Mouse (Mus musculus): ENCODE results near the gene Flt3.

Flt3 gene

GRCm38 (mm10) chr5:147399843-147400504 lies at the start of gene Flt3:
Gene Flt3, minus strand, starts transcription at chr5:147400489.
- peak; percentile 22 to 37 for DNase-seq (ENCODE audit: low spot score in 2 of 2)

- DNase-seq (ENCODE audit: low spot score in 2 of 2), result no peak
Measured at GRCm38 (mm10) chr5:147448933-147449332, 48.6 kb upstream of the Flt3 start.

GRCm38 (mm10) chr5:147448526-147448925 lies 48.2 kb upstream of the Flt3 start:
- no peak for DNase-seq (ENCODE audit: low spot score in 2 of 2)

- no peak for DNase-seq (ENCODE audit: low spot score in 2 of 2)
Measured at GRCm38 (mm10) chr5:147445252-147445651, 45.0 kb upstream of the Flt3 start.

- no peak for DNase-seq (ENCODE audit: low spot score in 2 of 2)
Measured at GRCm38 (mm10) chr5:147444757-147445156, 44.5 kb upstream of the Flt3 start.

GRCm38 (mm10) chr5:147444298-147444697 lies 44.0 kb upstream of the Flt3 start:
- DNase-seq (ENCODE audit: low spot score in 2 of 2), result no peak

GRCm38 (mm10) chr5:147442741-147443140 lies 42.5 kb upstream of the Flt3 start:
- DNase-seq (ENCODE audit: low spot score in 2 of 2), result no peak

- no peak for DNase-seq (ENCODE audit: low spot score in 2 of 2)
Measured at GRCm38 (mm10) chr5:147441979-147442378, 41.7 kb upstream of the Flt3 start.

GRCm38 (mm10) chr5:147440996-147441507 lies 40.8 kb upstream of the Flt3 start:
- DNase-seq (ENCODE audit: low spot score in 2 of 2), result no peak

GRCm38 (mm10) chr5:147436491-147436890 lies 36.2 kb upstream of the Flt3 start:
- DNase-seq (ENCODE audit: low spot score in 2 of 2), result no peak

- DNase-seq (ENCODE audit: low spot score in 2 of 2), result no peak
Measured at GRCm38 (mm10) chr5:147435751-147436150, 35.5 kb upstream of the Flt3 start.

GRCm38 (mm10) chr5:147435224-147435623 lies 34.9 kb upstream of the Flt3 start:
- no peak for DNase-seq (ENCODE audit: low spot score in 2 of 2)

- DNase-seq (ENCODE audit: low spot score in 2 of 2), result no peak
Measured at GRCm38 (mm10) chr5:147432927-147433326, 32.6 kb upstream of the Flt3 start.

- peak; percentile 72 to 73 for DNase-seq (ENCODE audit: low spot score in 2 of 2)
Measured at GRCm38 (mm10) chr5:147430936-147431839, 30.9 kb upstream of the Flt3 start.

GRCm38 (mm10) chr5:147430361-147430935 lies 30.2 kb upstream of the Flt3 start:
- DNase-seq (ENCODE audit: low spot score in 2 of 2), result peak in 1 of 2 experiments; percentile 29

- DNase-seq (ENCODE audit: low spot score in 2 of 2), result peak; percentile 94 to 95
Measured at GRCm38 (mm10) chr5:147429535-147430305, 29.4 kb upstream of the Flt3 start, which contains the start of gene Pan3. Gene Pan3, plus strand, starts transcription at chr5:147430161.

- no peak for DNase-seq (ENCODE audit: low spot score in 2 of 2)
Measured at GRCm38 (mm10) chr5:147426048-147426805, 25.9 kb upstream of the Flt3 start.

- no peak for DNase-seq (ENCODE audit: low spot score in 2 of 2)
Measured at GRCm38 (mm10) chr5:147423612-147424011, 23.3 kb upstream of the Flt3 start.

- no peak for DNase-seq (ENCODE audit: low spot score in 2 of 2)
Measured at GRCm38 (mm10) chr5:147418394-147419121, 18.3 kb upstream of the Flt3 start.

GRCm38 (mm10) chr5:147417986-147418385 lies 17.7 kb upstream of the Flt3 start:
- DNase-seq (ENCODE audit: low spot score in 2 of 2), result no peak
